Comparison of ENCODE assay signal across 8 mouse cellular contexts in the genomic region with DNA sequence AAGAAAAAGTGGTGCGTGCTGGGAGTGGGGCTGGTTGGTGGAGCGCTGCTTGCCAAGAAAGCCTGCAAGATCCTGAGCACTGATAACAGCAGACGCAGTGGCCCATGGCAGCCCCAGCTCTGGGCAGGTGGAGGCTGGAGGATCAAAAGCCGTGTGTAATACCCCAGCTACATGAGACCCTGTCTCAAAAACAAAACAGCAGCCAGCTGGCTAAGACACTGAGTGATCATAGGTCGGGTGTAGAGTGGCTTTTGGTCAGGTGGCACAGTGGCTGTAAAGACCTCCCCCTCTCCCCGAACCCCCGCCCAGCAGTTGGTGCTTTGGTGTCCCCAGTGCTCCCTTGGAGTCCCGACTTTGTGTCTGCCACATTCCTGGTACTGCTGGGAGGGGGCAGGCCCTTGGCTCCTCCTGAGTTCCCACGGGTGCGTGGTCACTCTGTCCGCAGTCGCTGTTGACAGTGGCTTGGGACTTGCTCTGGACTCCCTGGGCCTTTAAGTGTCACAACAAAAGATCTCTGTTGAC. TPM values are rescaled to one million over a fixed set of nuclear protein-coding genes. Genes with fewer than 3 reads are reported as not detected.
A peak's percentile ranks its signal among the peaks of the same experiment; 100 is the strongest.
DNase-seq lines count a peak whose midpoint lies in the region; ATAC-seq lines count a peak whose summit lies in the region.

No protein-coding gene starts in this region.

- peaks cover 40% of the 10 kb centered on the region for H3K4me1 ChIP-seq in hindbrain, embryonic 15.5 days (replicated peaks)
- peaks cover 41% of the 10 kb centered on the region for H3K4me1 ChIP-seq in midbrain, embryonic 12.5 days

- peak; percentile 77 for ATAC-seq in hindbrain, embryonic 15.5 days (ENCODE audit: low FRiP score, low read depth)
- ATAC-seq in midbrain, embryonic 12.5 days (ENCODE audit: low FRiP score, low read depth), result peak; percentile 71

- peak overlapping the region; percentile 17; the same call in 1 of the 2 replicates for H3K4me3 ChIP-seq in hindbrain, embryonic 15.5 days
- peak overlapping the region; percentile 25 for H3K4me3 ChIP-seq in midbrain, embryonic 12.5 days

- no peak overlapping the region for H3K9ac ChIP-seq in hindbrain, embryonic 15.5 days
- peak overlapping the region; percentile 31; the same call in 1 of the 2 replicates for H3K9ac ChIP-seq in midbrain, embryonic 12.5 days (replicated peaks)

- peak overlapping the region; percentile 53 for H3K4me2 ChIP-seq in hindbrain, embryonic 15.5 days
- H3K4me2 ChIP-seq in midbrain, embryonic 12.5 days (replicated peaks), result peak overlapping the region; percentile 56

- no peaks in the 10 kb centered on the region for H3K9me3 ChIP-seq in hindbrain, embryonic 15.5 days
- no peaks in the 10 kb centered on the region for H3K9me3 ChIP-seq in midbrain, embryonic 12.5 days

- H3K27ac ChIP-seq in hindbrain, embryonic 15.5 days (replicated peaks), result peak overlapping the region; percentile 82
- H3K27ac ChIP-seq in midbrain, embryonic 12.5 days (replicated peaks), result peak overlapping the region; percentile 84

- peaks cover 14% of the 10 kb centered on the region for H3K36me3 ChIP-seq in hindbrain, embryonic 15.5 days
- peaks cover 24% of the 10 kb centered on the region for H3K36me3 ChIP-seq in midbrain, embryonic 12.5 days

- no peaks in the 10 kb centered on the region for H3K27me3 ChIP-seq in hindbrain, embryonic 15.5 days
- H3K27me3 ChIP-seq in midbrain, embryonic 12.5 days, result no peaks in the 10 kb centered on the region

- 3% methylated on average over 12 of the region's 12 CpGs for WGBS in hindbrain, embryonic 15.5 days
- WGBS in midbrain, embryonic 12.5 days, result under 1% methylated on average over 12 of the region's 12 CpGs

- peak; percentile 27 for DNase-seq in adrenal gland, postnatal 25 days
- DNase-seq in adrenal gland, postnatal 10 days, result no peak
- DNase-seq in ovary, adult 18-20 months (ENCODE audit: low spot score), result peak; percentile 32
- no peak for DNase-seq in ovary, postnatal 36 days (ENCODE audit: low spot score)
- no peak for DNase-seq in yolk sac, embryonic 10.5 days (ENCODE audit: low spot score)
- DNase-seq in cerebellum, adult 9-10 months, result no peak

RNA-seq across cellular contexts. Expression of a gene that starts 23.8 kb away (rescaled TPM):
- 17.7 and 28.4 TPM in 2 replicates for total RNA-seq in adrenal gland, postnatal 25 days (2021)
- 10 to 100 TPM; 14.0 to 18.9 TPM for total RNA-seq in adrenal gland, postnatal 10 days (2021)
- 13.5 and 14.3 TPM in 2 replicates for polyA plus RNA-seq in hindbrain, embryonic 15.5 days (2015; fragmentation: Nextera tagmentation; extraction: Ambion mirVana)
- polyA plus RNA-seq in midbrain, embryonic 12.5 days (2016; fragmentation: Nextera tagmentation; extraction: Ambion mirVana), result 14.4 and 14.5 TPM in 2 replicates

RNA-seq across cellular contexts. Expression of a gene that starts 38.7 kb away (rescaled TPM):
- total RNA-seq in adrenal gland, postnatal 25 days (2021), result 24.2 and 27.3 TPM in 2 replicates
- total RNA-seq in adrenal gland, postnatal 10 days (2021), result 10 to 100 TPM; 22.9 to 23.6 TPM
- 6.1 and 6.6 TPM in 2 replicates for polyA plus RNA-seq in hindbrain, embryonic 15.5 days (2015; fragmentation: Nextera tagmentation; extraction: Ambion mirVana)
- polyA plus RNA-seq in midbrain, embryonic 12.5 days (2016; fragmentation: Nextera tagmentation; extraction: Ambion mirVana), result 7.6 and 9.6 TPM in 2 replicates

Comparison
In these comparisons a context has a peak if more than half of its experiments do, and no peak if none do; other contexts are left out.
1. DNase-seq: peak in adrenal gland, postnatal 25 days (single experiment) and ovary, adult 18-20 months (single experiment); none in adrenal gland, postnatal 10 days (single experiment), ovary, postnatal 36 days (single experiment), yolk sac, embryonic 10.5 days (single experiment) and cerebellum, adult 9-10 months (single experiment).